Mouse (Mus musculus): ENCODE data around the gene Ltbp1. TPM values are rescaled to one million over a fixed set of nuclear protein-coding genes. Genes with fewer than 3 reads are reported as not detected.

The Ltbp1 gene
- polyA plus RNA-seq, 1 experiment = 3.7 TPM

- WGBS = 44% methylated on average over 2 of the region's 2 CpGs
Measured at GRCm38 (mm10) chr17:75236543-75236942, 231.2 kb downstream of the Ltbp1 start.

GRCm38 (mm10) chr17:75237456-75237855 is 232.1 kb downstream of the Ltbp1 start:
- no peak for TF ChIP-seq CTCF (IDR thresholded peaks at IDR 0.05; ENCODE audit: extremely low read depth, insufficient read depth, insufficient read length, insufficient replicate concordance)
- no peak for TF ChIP-seq POLR2A (IDR thresholded peaks at IDR 0.05; ENCODE audit: low read depth, low read length)
- no peaks in the 10 kb centered on the region for H3K36me3 ChIP-seq (ENCODE audit: control insufficient read depth, insufficient read depth, low read length)
- no peak overlapping the region for H3K4me3 ChIP-seq (ENCODE audit: extremely low read depth, insufficient read depth, insufficient read length)
- no peak overlapping the region for H3K27ac ChIP-seq (ENCODE audit: insufficient read depth, low read length)
- WGBS = 75% methylated on average over 3 of the region's 3 CpGs
- H3K4me1 ChIP-seq (ENCODE audit: control insufficient read depth, insufficient read depth, insufficient read length) = no peaks in the 10 kb centered on the region
- no peaks in the 10 kb centered on the region for H3K27me3 ChIP-seq (ENCODE audit: control insufficient read depth, insufficient read depth, low read length)
- DNase-seq (ENCODE audit: low read depth in 1 of 2, low spot score in 2 of 2) = no peak

More at GRCm38 (mm10) chr17:75236543-75236942, 231.2 kb downstream of the Ltbp1 start:
- TF ChIP-seq CTCF (IDR thresholded peaks at IDR 0.05; ENCODE audit: extremely low read depth, insufficient read depth, insufficient read length, insufficient replicate concordance) (no peak), POLR2A (IDR thresholded peaks at IDR 0.05; ENCODE audit: low read depth, low read length) (no peak)
- Histone ChIP-seq H3K4me3 (ENCODE audit: extremely low read depth, insufficient read depth, insufficient read length) (no peak overlapping the region), H3K27ac (ENCODE audit: insufficient read depth, low read length) (no peak overlapping the region), H3K36me3 (ENCODE audit: control insufficient read depth, insufficient read depth, low read length) (no peaks in the 10 kb centered on the region), H3K27me3 (ENCODE audit: control insufficient read depth, insufficient read depth, low read length) (no peaks in the 10 kb centered on the region), H3K4me1 (ENCODE audit: control insufficient read depth, insufficient read depth, insufficient read length) (no peaks in the 10 kb centered on the region)
- DNase-seq (ENCODE audit: low read depth in 1 of 2, low spot score in 2 of 2) = no peak

DNA sequence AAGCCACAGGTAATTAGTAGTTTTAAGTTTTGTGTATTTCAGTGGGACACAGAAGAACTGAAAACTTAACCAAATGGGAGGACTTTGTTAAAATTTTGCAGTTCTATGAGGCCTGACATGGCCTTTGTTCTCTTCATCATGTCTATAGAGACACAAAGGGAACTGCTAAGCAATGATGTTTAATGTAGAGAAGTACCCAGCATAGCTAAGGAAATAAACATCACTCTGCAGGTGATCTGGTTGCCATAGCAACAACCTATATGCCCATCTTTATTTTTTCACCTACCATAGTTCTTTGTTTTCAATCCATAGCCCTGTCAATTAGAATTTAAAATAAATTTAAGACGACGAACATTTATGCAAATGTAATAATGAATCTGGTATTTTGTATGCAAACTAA is 233.3 kb downstream of the Ltbp1 start:
- H3K4me1 ChIP-seq (ENCODE audit: control insufficient read depth, insufficient read depth, insufficient read length) = no peaks in the 10 kb centered on the region
- H3K27ac ChIP-seq (ENCODE audit: insufficient read depth, low read length) = no peak overlapping the region
- H3K36me3 ChIP-seq (ENCODE audit: control insufficient read depth, insufficient read depth, low read length) = no peaks in the 10 kb centered on the region
- H3K27me3 ChIP-seq (ENCODE audit: control insufficient read depth, insufficient read depth, low read length) = no peaks in the 10 kb centered on the region
- no peak for DNase-seq (ENCODE audit: low read depth in 1 of 2, low spot score in 2 of 2)
- TF ChIP-seq CTCF (IDR thresholded peaks at IDR 0.05; ENCODE audit: extremely low read depth, insufficient read depth, insufficient read length, insufficient replicate concordance) (no peak), POLR2A (IDR thresholded peaks at IDR 0.05; ENCODE audit: low read depth, low read length) (no peak)
- no peak overlapping the region for H3K4me3 ChIP-seq (ENCODE audit: extremely low read depth, insufficient read depth, insufficient read length)
- WGBS = 92% methylated on average over 2 of the region's 2 CpGs

GRCm38 (mm10) chr17:75239545-75239944 is 234.2 kb downstream of the Ltbp1 start:
- Histone ChIP-seq H3K27ac (ENCODE audit: insufficient read depth, low read length) (no peak overlapping the region), H3K4me3 (ENCODE audit: extremely low read depth, insufficient read depth, insufficient read length) (no peak overlapping the region), H3K36me3 (ENCODE audit: control insufficient read depth, insufficient read depth, low read length) (no peaks in the 10 kb centered on the region), H3K4me1 (ENCODE audit: control insufficient read depth, insufficient read depth, insufficient read length) (no peaks in the 10 kb centered on the region), H3K27me3 (ENCODE audit: control insufficient read depth, insufficient read depth, low read length) (no peaks in the 10 kb centered on the region)
- DNase-seq (ENCODE audit: low read depth in 1 of 2, low spot score in 2 of 2) = no peak
- 90% methylated on average over 3 of the region's 3 CpGs for WGBS
- no peak for TF ChIP-seq POLR2A (IDR thresholded peaks at IDR 0.05; ENCODE audit: low read depth, low read length)
- no peak for TF ChIP-seq CTCF (IDR thresholded peaks at IDR 0.05; ENCODE audit: extremely low read depth, insufficient read depth, insufficient read length, insufficient replicate concordance)

DNA sequence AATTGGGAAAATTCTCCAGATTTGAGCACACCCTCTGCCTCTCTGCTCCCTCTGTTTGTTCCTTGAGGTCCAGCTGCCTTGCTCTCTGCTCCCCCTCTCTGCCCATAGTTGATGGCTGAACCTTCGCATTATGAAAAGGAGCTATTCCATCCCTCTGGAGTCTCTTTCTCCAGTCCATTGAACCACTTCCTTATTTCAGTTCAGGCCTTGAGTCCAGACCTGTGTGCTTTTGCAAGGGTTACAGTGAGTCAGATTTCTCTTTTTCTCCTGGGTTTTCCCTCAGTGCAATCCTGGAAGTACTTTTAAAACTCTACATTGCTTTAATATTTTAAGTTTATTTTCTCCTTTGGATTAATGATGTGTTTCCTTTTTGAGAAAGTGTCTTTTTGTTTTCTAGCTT is 236.7 kb downstream of the Ltbp1 start:
- no peak for TF ChIP-seq CTCF (IDR thresholded peaks at IDR 0.05; ENCODE audit: extremely low read depth, insufficient read depth, insufficient read length, insufficient replicate concordance)
- TF ChIP-seq POLR2A (IDR thresholded peaks at IDR 0.05; ENCODE audit: low read depth, low read length) = no peak
- H3K27me3 ChIP-seq (ENCODE audit: control insufficient read depth, insufficient read depth, low read length) = no peaks in the 10 kb centered on the region
- no peak overlapping the region for H3K4me3 ChIP-seq (ENCODE audit: extremely low read depth, insufficient read depth, insufficient read length)
- H3K4me1 ChIP-seq (ENCODE audit: control insufficient read depth, insufficient read depth, insufficient read length) = no peaks in the 10 kb centered on the region
- no peak for DNase-seq (ENCODE audit: low read depth in 1 of 2, low spot score in 2 of 2)
- no peaks in the 10 kb centered on the region for H3K36me3 ChIP-seq (ENCODE audit: control insufficient read depth, insufficient read depth, low read length)
- 89% methylated on average over 1 of the region's 1 CpGs for WGBS
- no peak overlapping the region for H3K27ac ChIP-seq (ENCODE audit: insufficient read depth, low read length)

- Histone ChIP-seq H3K36me3 (ENCODE audit: control insufficient read depth, insufficient read depth, low read length) (no peaks in the 10 kb centered on the region), H3K4me3 (ENCODE audit: extremely low read depth, insufficient read depth, insufficient read length) (no peak overlapping the region), H3K27ac (ENCODE audit: insufficient read depth, low read length) (no peak overlapping the region), H3K4me1 (ENCODE audit: control insufficient read depth, insufficient read depth, insufficient read length) (no peaks in the 10 kb centered on the region), H3K27me3 (ENCODE audit: control insufficient read depth, insufficient read depth, low read length) (no peaks in the 10 kb centered on the region)
- TF ChIP-seq CTCF (IDR thresholded peaks at IDR 0.05; ENCODE audit: extremely low read depth, insufficient read depth, insufficient read length, insufficient replicate concordance) (no peak), POLR2A (IDR thresholded peaks at IDR 0.05; ENCODE audit: low read depth, low read length) (no peak)
- 63% methylated on average over 1 of the region's 1 CpGs for WGBS
- DNase-seq (ENCODE audit: low read depth in 1 of 2, low spot score in 2 of 2) = no peak
Measured at GRCm38 (mm10) chr17:75243221-75243620, 237.9 kb downstream of the Ltbp1 start.

DNA sequence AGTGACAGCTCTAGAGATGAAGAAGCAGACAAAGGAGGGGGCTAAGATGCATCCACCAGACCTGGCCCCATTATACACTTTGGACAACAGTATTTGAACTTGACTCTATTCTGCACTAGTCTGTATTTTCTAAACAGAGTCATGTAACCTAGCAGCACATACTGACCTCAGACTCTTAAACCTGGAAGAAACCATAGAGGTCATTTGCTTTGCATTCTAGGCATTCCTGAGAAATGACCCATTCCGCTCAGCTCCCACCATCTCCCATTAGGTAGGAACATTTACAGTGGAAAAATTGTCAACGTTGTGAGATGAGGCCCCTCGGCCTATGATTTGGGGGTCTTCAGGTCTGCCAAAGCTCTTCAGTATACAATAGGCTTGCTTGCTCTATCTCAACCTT is 238.8 kb downstream of the Ltbp1 start:
- Histone ChIP-seq H3K4me3 (ENCODE audit: extremely low read depth, insufficient read depth, insufficient read length) (no peak overlapping the region), H3K27me3 (ENCODE audit: control insufficient read depth, insufficient read depth, low read length) (no peaks in the 10 kb centered on the region), H3K27ac (ENCODE audit: insufficient read depth, low read length) (no peak overlapping the region), H3K4me1 (ENCODE audit: control insufficient read depth, insufficient read depth, insufficient read length) (no peaks in the 10 kb centered on the region), H3K36me3 (ENCODE audit: control insufficient read depth, insufficient read depth, low read length) (no peaks in the 10 kb centered on the region)
- 91% methylated on average over 3 of the region's 3 CpGs for WGBS
- DNase-seq (ENCODE audit: low read depth in 1 of 2, low spot score in 2 of 2) = no peak
- TF ChIP-seq POLR2A (IDR thresholded peaks at IDR 0.05; ENCODE audit: low read depth, low read length) (no peak), CTCF (IDR thresholded peaks at IDR 0.05; ENCODE audit: extremely low read depth, insufficient read depth, insufficient read length, insufficient replicate concordance) (no peak)

Measured in spleen, adult 2 months (tissue).